Mouse (Mus musculus): Measurements from ENCODE around the gene Tex45. TPM values are rescaled to one million over a fixed set of nuclear protein-coding genes. Genes with fewer than 3 reads are reported as not detected.

Tex45 gene
- total and polyA plus RNA-seq, 3 experiments: 0.11 TPM; not detected in 2

DNA sequence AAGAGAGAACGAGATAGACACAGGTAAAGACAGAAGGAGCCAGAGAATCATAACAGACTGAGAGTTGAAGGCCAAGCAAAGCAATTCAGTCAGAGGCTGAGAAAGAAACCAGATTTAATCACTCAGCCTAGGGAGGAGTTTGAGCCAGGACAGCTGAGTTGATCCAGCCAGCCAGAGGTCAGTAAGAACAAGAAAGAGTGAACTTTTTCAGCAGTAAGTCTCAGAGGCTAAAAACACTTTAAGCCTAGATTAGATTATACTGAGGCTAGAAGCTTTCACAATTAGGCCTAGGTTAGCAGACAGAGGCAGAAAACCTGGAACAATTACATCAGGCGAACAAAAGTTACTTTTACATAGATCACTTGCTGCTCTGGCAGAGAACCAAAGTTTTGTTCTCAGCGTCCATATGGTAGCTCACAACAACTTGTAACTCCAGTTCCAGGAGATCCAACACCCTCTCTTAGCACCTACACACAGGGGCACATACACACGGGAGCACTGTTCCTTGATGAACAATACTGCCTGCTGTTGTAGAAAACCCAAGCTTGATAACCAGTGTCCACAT, 9.6 kb downstream of the Tex45 start:
- peaks cover 2% of the 10 kb centered on the region; the same call in 1 of the 2 replicates for H3K4me1 ChIP-seq (ENCODE audit: insufficient read depth, low read depth, low read length)
- DNase-seq (ENCODE audit: low spot score): no peak
- peaks cover 34% of the 10 kb centered on the region for H3K27me3 ChIP-seq (ENCODE audit: insufficient read depth, low read length)
- no peak for TF ChIP-seq GATA1 (IDR thresholded peaks at IDR 0.05; ENCODE audit: borderline replicate concordance, low read length)
- TF ChIP-seq TAL1 (conservative IDR thresholded peaks at IDR 0.05; ENCODE audit: low read depth, low read length): no peak
- no peak for TF ChIP-seq GATA2 (IDR thresholded peaks at IDR 0.05; ENCODE audit: borderline replicate concordance, low read depth, low read length)
- no peaks in the 10 kb centered on the region for H3K36me3 ChIP-seq (replicated peaks)
- ATAC-seq (ENCODE audit: extremely low read depth, insufficient number of reproducible peaks, low FRiP score, poor library complexity, severe bottlenecking): no peak
- H3K4me3 ChIP-seq (ENCODE audit: low read depth, low read length): no peak overlapping the region
- H3K9me3 ChIP-seq (replicated peaks): no peaks in the 10 kb centered on the region

DNA sequence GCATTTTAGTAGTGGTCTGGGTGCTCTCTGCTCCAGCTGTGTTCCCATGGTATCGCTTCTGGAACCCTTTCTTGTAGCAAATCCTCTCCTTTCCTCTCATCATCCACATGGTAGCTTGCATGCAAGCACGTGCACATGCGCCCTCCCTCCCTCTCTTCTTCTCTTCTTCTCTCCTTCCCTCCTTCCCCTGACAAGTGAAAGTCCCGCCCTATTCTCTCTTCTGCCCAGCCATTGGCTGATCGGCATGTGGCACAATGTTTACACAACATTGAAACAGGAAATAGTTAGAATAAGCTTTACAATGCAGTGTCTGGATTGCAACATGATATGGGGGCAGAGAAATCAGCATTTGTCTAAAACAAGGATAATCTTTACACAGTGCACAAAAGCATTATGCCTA, 10.9 kb downstream of the Tex45 start:
- DNase-seq (ENCODE audit: low spot score): no peak
- TF ChIP-seq TAL1 (conservative IDR thresholded peaks at IDR 0.05; ENCODE audit: low read depth, low read length) (no peak), GATA1 (IDR thresholded peaks at IDR 0.05; ENCODE audit: borderline replicate concordance, low read length) (no peak), CTCF (IDR thresholded peaks at IDR 0.05; ENCODE audit: low read depth, low read length) (no peak), POLR2AphosphoS5 (IDR thresholded peaks at IDR 0.05; ENCODE audit: insufficient replicate concordance, low read depth, low read length) (no peak), GATA2 (IDR thresholded peaks at IDR 0.05; ENCODE audit: borderline replicate concordance, low read depth, low read length) (no peak)
- no peak overlapping the region for H3K4me3 ChIP-seq (ENCODE audit: low read depth, low read length)
- H3K9me3 ChIP-seq (replicated peaks): no peaks in the 10 kb centered on the region
- peak; percentile 66 for ATAC-seq (ENCODE audit: extremely low read depth, insufficient number of reproducible peaks, low FRiP score, poor library complexity, severe bottlenecking)
- peaks cover 5% of the 10 kb centered on the region for H3K4me1 ChIP-seq (ENCODE audit: insufficient read depth, low read depth, low read length)
- no peaks in the 10 kb centered on the region for H3K36me3 ChIP-seq (replicated peaks)
- H3K27me3 ChIP-seq (ENCODE audit: insufficient read depth, low read length): peaks cover 25% of the 10 kb centered on the region

DNA sequence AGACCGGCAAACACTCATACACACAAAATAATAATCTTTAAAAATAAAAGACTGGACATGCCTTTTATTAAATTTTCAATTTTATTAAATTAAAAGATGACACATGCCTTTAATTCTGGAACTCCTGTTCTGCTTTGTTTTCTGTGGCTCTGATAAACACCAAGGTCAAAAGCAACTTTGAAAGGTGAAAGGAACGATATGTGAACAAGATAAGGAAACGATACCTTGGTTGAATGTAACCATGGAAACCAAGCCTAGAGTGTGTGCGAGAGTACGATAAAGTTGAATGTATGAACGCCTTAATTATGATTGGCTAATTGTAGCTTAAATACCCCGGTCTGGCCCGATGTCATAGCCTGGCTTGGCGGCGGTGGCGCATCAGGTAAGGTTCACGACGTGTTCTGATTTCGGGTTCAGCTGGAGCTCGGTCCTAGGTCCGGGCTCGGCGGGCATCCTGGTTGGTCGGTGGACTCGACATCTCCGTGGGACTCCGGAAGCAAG, 11.6 kb downstream of the Tex45 start:
- Histone ChIP-seq H3K9me3 (replicated peaks) (no peaks in the 10 kb centered on the region), H3K36me3 (replicated peaks) (no peaks in the 10 kb centered on the region), H3K4me3 (ENCODE audit: low read depth, low read length) (no peak overlapping the region), H3K27me3 (ENCODE audit: insufficient read depth, low read length) (peaks cover 24% of the 10 kb centered on the region), H3K4me1 (ENCODE audit: insufficient read depth, low read depth, low read length) (peaks cover 12% of the 10 kb centered on the region)
- ATAC-seq (ENCODE audit: extremely low read depth, insufficient number of reproducible peaks, low FRiP score, poor library complexity, severe bottlenecking): no peak
- DNase-seq (ENCODE audit: low spot score): no peak
- TF ChIP-seq CTCF (IDR thresholded peaks at IDR 0.05; ENCODE audit: low read depth, low read length) (no peak), GATA2 (IDR thresholded peaks at IDR 0.05; ENCODE audit: borderline replicate concordance, low read depth, low read length) (no peak), GATA1 (IDR thresholded peaks at IDR 0.05; ENCODE audit: borderline replicate concordance, low read length) (no peak), TAL1 (conservative IDR thresholded peaks at IDR 0.05; ENCODE audit: low read depth, low read length) (no peak), POLR2AphosphoS5 (IDR thresholded peaks at IDR 0.05; ENCODE audit: insufficient replicate concordance, low read depth, low read length) (no peak)

DNA sequence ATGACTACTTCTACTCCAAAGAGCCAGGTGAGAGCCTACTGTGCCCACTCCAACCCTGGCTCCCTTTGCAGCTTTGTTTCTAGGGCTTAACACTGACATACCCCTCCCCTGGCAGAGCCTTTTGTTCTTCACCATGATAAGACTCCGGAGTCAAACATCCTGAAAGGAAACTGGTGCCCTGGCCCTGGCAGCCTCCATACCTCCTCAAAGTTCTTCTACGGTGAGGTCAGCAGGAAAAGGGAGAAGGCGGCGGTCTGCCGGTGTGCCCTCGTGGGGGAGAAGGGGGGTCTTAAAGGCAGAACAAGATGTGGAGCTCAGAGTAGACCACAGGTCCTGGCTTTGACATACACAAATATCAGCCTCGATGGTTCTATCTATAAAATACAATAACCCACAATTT, 12.9 kb downstream of the Tex45 start:
- peaks cover 19% of the 10 kb centered on the region for H3K4me1 ChIP-seq (ENCODE audit: insufficient read depth, low read depth, low read length)
- H3K4me3 ChIP-seq (ENCODE audit: low read depth, low read length): no peak overlapping the region
- H3K9me3 ChIP-seq (replicated peaks): no peaks in the 10 kb centered on the region
- no peak for TF ChIP-seq GATA1 (IDR thresholded peaks at IDR 0.05; ENCODE audit: borderline replicate concordance, low read length)
- no peak for TF ChIP-seq TAL1 (conservative IDR thresholded peaks at IDR 0.05; ENCODE audit: low read depth, low read length)
- TF ChIP-seq POLR2AphosphoS5 (IDR thresholded peaks at IDR 0.05; ENCODE audit: insufficient replicate concordance, low read depth, low read length): no peak
- TF ChIP-seq GATA2 (IDR thresholded peaks at IDR 0.05; ENCODE audit: borderline replicate concordance, low read depth, low read length): no peak
- TF ChIP-seq CTCF (IDR thresholded peaks at IDR 0.05; ENCODE audit: low read depth, low read length): no peak
- DNase-seq (ENCODE audit: low spot score) (no peak), ATAC-seq (ENCODE audit: extremely low read depth, insufficient number of reproducible peaks, low FRiP score, poor library complexity, severe bottlenecking) (no peak)
- no peaks in the 10 kb centered on the region for H3K36me3 ChIP-seq (replicated peaks)
- peaks cover 17% of the 10 kb centered on the region for H3K27me3 ChIP-seq (ENCODE audit: insufficient read depth, low read length)

DNA sequence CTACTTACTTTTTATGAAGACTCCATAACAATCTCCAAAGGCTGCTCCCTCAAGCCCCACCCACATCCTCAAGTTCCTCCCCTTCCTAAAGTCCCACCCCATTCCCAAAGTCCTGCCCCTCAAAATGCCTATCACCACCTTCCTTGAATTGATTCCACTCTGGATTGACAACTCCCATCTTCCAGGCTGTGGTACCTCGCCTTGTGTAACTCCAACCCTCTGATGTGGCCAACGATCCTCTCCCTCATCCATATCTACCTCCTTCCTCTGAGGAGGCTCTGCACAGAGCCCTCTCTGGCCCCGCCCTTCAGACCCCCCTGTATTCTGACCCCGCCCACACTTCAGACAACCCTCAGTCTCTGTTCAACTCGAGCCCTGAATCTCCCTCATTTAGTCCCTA, 14.5 kb downstream of the Tex45 start:
- ATAC-seq (ENCODE audit: extremely low read depth, insufficient number of reproducible peaks, low FRiP score, poor library complexity, severe bottlenecking) (no peak), DNase-seq (ENCODE audit: low spot score) (no peak)
- no peaks in the 10 kb centered on the region for H3K36me3 ChIP-seq (replicated peaks)
- no peak overlapping the region for H3K4me3 ChIP-seq (ENCODE audit: low read depth, low read length)
- no peak for TF ChIP-seq TAL1 (conservative IDR thresholded peaks at IDR 0.05; ENCODE audit: low read depth, low read length)
- peaks cover 19% of the 10 kb centered on the region for H3K4me1 ChIP-seq (ENCODE audit: insufficient read depth, low read depth, low read length)
- peaks cover 16% of the 10 kb centered on the region for H3K27me3 ChIP-seq (ENCODE audit: insufficient read depth, low read length)
- no peaks in the 10 kb centered on the region for H3K9me3 ChIP-seq (replicated peaks)

DNA sequence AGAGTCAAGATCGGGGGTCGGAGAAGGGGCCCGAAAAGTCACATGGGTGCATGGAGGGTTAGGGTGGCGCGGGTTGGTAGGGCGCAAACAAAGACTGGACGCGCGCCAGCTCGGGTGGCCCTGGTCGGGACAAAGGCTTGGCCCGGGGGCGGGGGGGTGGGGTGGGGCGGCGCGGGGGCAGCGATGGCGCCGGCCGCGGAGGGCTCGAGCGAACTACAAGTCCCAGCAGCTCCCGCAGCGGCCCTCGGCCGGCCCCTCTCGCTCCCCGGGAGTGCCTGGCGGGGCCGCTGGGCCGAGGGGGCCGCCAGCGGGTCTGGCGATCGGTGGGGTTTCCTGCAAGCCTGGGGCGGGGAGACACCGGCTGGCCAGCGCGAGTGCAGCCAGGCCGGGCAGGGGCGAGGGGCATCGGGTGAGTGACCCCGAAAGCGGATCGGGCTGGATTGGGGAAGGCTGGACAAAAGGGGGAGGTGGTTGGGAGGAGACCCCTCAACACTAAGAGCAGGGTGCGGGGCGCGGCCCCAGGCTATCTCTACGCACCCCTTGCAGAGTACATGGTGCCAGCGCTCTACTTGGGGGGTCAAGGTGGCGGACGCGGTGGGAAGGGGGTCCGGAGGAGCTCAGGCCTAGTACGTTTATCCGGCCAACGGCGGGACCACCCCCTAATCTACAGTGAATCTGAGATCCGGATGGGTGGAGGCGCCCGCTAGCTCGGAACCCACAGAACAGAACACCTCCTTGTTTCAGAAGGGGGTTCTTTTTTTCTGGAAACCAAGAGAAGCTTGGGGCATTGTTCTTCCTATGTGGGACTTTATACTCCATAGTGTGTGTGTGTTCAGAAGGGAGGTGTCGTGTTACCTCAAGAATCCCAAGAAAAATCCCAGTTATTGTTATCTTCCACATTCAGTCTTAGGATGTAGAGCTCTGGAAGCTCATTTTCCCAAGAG, 22.5 kb downstream of the Tex45 start, which contains the start of gene Zfp358:
TSS of gene Zfp358 (plus strand) at position 238 of the 944 bp plus-strand sequence.
- Histone ChIP-seq H3K9me3 (replicated peaks) (peaks cover 9% of the 10 kb centered on the region), H3K4me1 (ENCODE audit: insufficient read depth, low read depth, low read length) (peaks cover 32% of the 10 kb centered on the region), H3K27me3 (ENCODE audit: insufficient read depth, low read length) (no peaks in the 10 kb centered on the region; the same call in 1 of the 2 replicates), H3K4me3 (ENCODE audit: low read depth, low read length) (peak within 1 kb of the TSS; percentile 93), H3K36me3 (replicated peaks) (peaks cover 26% of the 10 kb centered on the region)
- no peak for TF ChIP-seq GATA2 (IDR thresholded peaks at IDR 0.05; ENCODE audit: borderline replicate concordance, low read depth, low read length)
- no peak for TF ChIP-seq POLR2AphosphoS5 (IDR thresholded peaks at IDR 0.05; ENCODE audit: insufficient replicate concordance, low read depth, low read length)
- TF ChIP-seq TAL1 (conservative IDR thresholded peaks at IDR 0.05; ENCODE audit: low read depth, low read length): no peak
- no peak for TF ChIP-seq GATA1 (IDR thresholded peaks at IDR 0.05; ENCODE audit: borderline replicate concordance, low read length)
- TF ChIP-seq CTCF (IDR thresholded peaks at IDR 0.05; ENCODE audit: low read depth, low read length): no peak
- DNase-seq (ENCODE audit: low spot score) (peak; percentile 91), ATAC-seq (ENCODE audit: extremely low read depth, insufficient number of reproducible peaks, low FRiP score, poor library complexity, severe bottlenecking) (peak; percentile 73)

Data from G1E (cell line).